Mouse (Mus musculus): ENCODE measurements at regions not wholly inside any gene's neighbourhood (a gene's known extent, or its start where the extent isn't known, plus 50 kb on each side); places are given as distances from the start of the nearest gene placed in this dataset.

- no peak for DNase-seq (ENCODE audit: low read depth, low spot score)
These were observed 160.2 kb downstream of the Calcrl start for GRCm38 (mm10) chr2:84265002-84265401.

GRCm38 (mm10) chr2:84266158-84266557, 159.1 kb downstream of the Calcrl start:
- no peak for DNase-seq (ENCODE audit: low read depth, low spot score)

GRCm38 (mm10) chr2:84266883-84267554, 158.2 kb downstream of the Calcrl start:
- DNase-seq (ENCODE audit: low read depth, low spot score): no peak

- no peak for DNase-seq (ENCODE audit: low read depth, low spot score)
These were observed 151.0 kb downstream of the Calcrl start for GRCm38 (mm10) chr2:84274038-84274724.

GRCm38 (mm10) chr2:84277181-84277580, 148.0 kb downstream of the Calcrl start:
- no peak for DNase-seq (ENCODE audit: low read depth, low spot score)

Measured in 3T3-L1 (cell line).